Mouse (Mus musculus): ENCODE measurements around the gene Pianp.

DNA sequence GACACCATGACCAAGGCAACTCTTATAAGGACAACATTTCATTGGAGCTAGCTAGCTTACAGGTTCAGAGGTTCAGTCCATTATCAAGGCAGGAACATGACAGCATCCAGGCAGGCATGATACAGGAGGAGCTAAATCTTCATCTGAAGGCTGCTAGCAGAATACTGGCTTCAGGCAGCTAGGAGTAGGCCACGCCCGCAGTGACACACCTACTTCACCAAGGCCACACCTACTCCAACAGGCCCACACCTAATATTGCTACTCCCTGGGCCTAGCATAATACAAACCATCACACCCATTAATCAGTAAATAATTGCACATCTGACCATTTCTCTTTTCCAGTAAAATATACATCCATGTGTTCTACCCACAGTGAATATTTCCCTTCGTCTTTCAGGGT lies 21.2 kb downstream of the Pianp start:
- TF ChIP-seq CTCF (IDR thresholded peaks at IDR 0.05; ENCODE audit: low read depth, low read length) (no peak), POLR2A (IDR thresholded peaks at IDR 0.05; ENCODE audit: insufficient read depth, low read length) (no peak), EP300 (IDR thresholded peaks at IDR 0.05; ENCODE audit: insufficient read depth, low read depth, low read length) (no peak)
